Mouse (Mus musculus): Measurements from ENCODE around the gene Dus2.

- TF ChIP-seq TBP (conservative IDR thresholded peaks at IDR 0.05; ENCODE audit: low read depth, low read length) (no peak), POLR2A (IDR thresholded peaks at IDR 0.05; ENCODE audit: low read depth, low read length) (no peak), GABPA (IDR thresholded peaks at IDR 0.05; ENCODE audit: insufficient replicate concordance, low read depth, low read length) (no peak)
Measured at GRCm38 (mm10) chr8:106077452-106078067, 86.4 kb downstream of the Dus2 start.

Data from CH12.LX (cell line).